Comparison of ENCODE assay signal across 20 mouse cellular contexts in the genomic region with DNA sequence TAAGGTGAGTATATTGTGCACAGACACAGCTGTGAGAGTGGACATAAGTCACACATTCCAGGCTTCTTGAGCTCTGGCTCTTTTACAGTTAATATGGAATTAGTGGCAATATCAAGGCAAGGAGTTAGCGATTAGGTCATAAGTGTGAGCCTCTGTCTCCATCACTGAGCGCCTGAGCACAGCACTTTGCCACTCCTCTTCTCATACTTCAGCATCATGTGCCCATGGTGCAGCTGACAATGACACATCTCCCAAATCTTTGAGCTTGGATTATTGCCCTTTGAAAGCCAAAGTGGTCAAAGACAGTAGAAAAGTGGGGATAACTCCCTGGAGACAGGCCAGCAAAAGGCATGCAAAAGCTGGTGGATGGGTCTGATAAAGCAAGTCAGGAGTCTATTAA.
DNase-seq lines count a peak whose midpoint lies in the region; ATAC-seq and TF ChIP-seq lines count a peak whose summit lies in the region.
"Had no signal": no experiment of that assay in that cellular context is flagged by ENCODE, and none has a peak within 500 bp of the region (broad histone marks: within the 10 kb centered on the region; RNA-seq: fewer than 3 reads in every experiment).

No protein-coding gene starts in this region.

- intact Hi-C loops in heart, postnatal 25 days (cut with DNase I) = no loop called here

- H3ac ChIP-seq in myocyte (ENCODE audit: control insufficient read depth, insufficient read length) = no peak overlapping the region

- no peaks in the 10 kb centered on the region for H3K79me2 ChIP-seq in myocyte (ENCODE audit: control insufficient read depth, insufficient read depth)

- H3K27ac ChIP-seq in hindbrain, embryonic 14.5 days = peak overlapping the region; percentile 9; the same call in 1 of the 2 replicates
- no peak overlapping the region for H3K27ac ChIP-seq in hindbrain, embryonic 13.5 days
- H3K27ac ChIP-seq: forebrain, embryonic 10.5 days; hindbrain, postnatal 0 days; limb, embryonic 10.5 days; neural tube, embryonic 12.5 days had no signal

- no peaks in the 10 kb centered on the region for H3K9me3 ChIP-seq in hindbrain, embryonic 14.5 days (ENCODE audit: control insufficient read depth, low read length)
- no peaks in the 10 kb centered on the region for H3K9me3 ChIP-seq in hindbrain, embryonic 13.5 days
- H3K9me3 ChIP-seq: forebrain, embryonic 10.5 days; limb, embryonic 10.5 days; neural tube, embryonic 12.5 days had no signal

- DNase-seq in hindbrain, embryonic 14.5 days (ENCODE audit: low spot score) = no peak
- DNase-seq in 3T3-L1 (ENCODE audit: low read depth, low spot score) (peak; percentile 76), adipocyte (ENCODE audit: low spot score) (peak; percentile 53)
- no peak for DNase-seq in heart, postnatal 25 days (ENCODE audit: low spot score)
- DNase-seq: B cell, adult 2 months; heart, postnatal 14 days; kidney, adult 9 months; spleen, adult 18-20 months; thymus, postnatal 25 days had no signal

- no peak overlapping the region for H3K9ac ChIP-seq in hindbrain, embryonic 14.5 days
- H3K9ac ChIP-seq in hindbrain, embryonic 13.5 days = no peak overlapping the region
- H3K9ac ChIP-seq: neural tube, embryonic 12.5 days had no signal

- H3K4me1 ChIP-seq in hindbrain, embryonic 14.5 days (replicated peaks; ENCODE audit: control insufficient read depth, insufficient read depth, low read length) = no peaks in the 10 kb centered on the region
- no peaks in the 10 kb centered on the region for H3K4me1 ChIP-seq in hindbrain, embryonic 13.5 days (replicated peaks)
- H3K4me1 ChIP-seq: forebrain, embryonic 10.5 days; limb, embryonic 10.5 days; megakaryocyte, embryonic 14.5 days; neural tube, embryonic 12.5 days had no signal

- no peaks in the 10 kb centered on the region for H3K36me3 ChIP-seq in hindbrain, embryonic 14.5 days (replicated peaks; ENCODE audit: control insufficient read depth, insufficient read depth)
- H3K36me3 ChIP-seq in hindbrain, embryonic 13.5 days = no peaks in the 10 kb centered on the region
- no peaks in the 10 kb centered on the region for H3K36me3 ChIP-seq in myocyte (ENCODE audit: control insufficient read depth, insufficient read depth)
- H3K36me3 ChIP-seq: forebrain, embryonic 10.5 days; limb, embryonic 10.5 days; neural tube, embryonic 12.5 days had no signal

- no peak overlapping the region for H3K4me3 ChIP-seq in hindbrain, embryonic 14.5 days (replicated peaks; ENCODE audit: low read length)
- no peak overlapping the region for H3K4me3 ChIP-seq in hindbrain, embryonic 13.5 days
- no peak overlapping the region for H3K4me3 ChIP-seq in myocyte
- H3K4me3 ChIP-seq: forebrain, embryonic 10.5 days; limb, embryonic 10.5 days; megakaryocyte, embryonic 14.5 days; neural tube, embryonic 12.5 days had no signal

- TF ChIP-seq POLR2A in myocyte (IDR thresholded peaks at IDR 0.05; ENCODE audit: insufficient read length, low read depth) = no peak

- no peaks in the 10 kb centered on the region for H3K27me3 ChIP-seq in hindbrain, embryonic 14.5 days (ENCODE audit: control insufficient read depth, insufficient read depth, low read length)
- no peaks in the 10 kb centered on the region for H3K27me3 ChIP-seq in hindbrain, embryonic 13.5 days
- H3K27me3 ChIP-seq in myocyte (ENCODE audit: control insufficient read depth, insufficient read depth, insufficient read length) = no peaks in the 10 kb centered on the region
- H3K27me3 ChIP-seq: megakaryocyte, embryonic 14.5 days; neural tube, embryonic 12.5 days had no signal

- no peak for ATAC-seq in hindbrain, embryonic 14.5 days (ENCODE audit: low FRiP score)
- no peak for ATAC-seq in hindbrain, embryonic 13.5 days (ENCODE audit: low FRiP score)
- ATAC-seq in cerebellum, adult (ENCODE audit: insufficient number of reproducible peaks, low FRiP score, low TSS enrichment) = no peak
- ATAC-seq: hindbrain, postnatal 0 days; lung, postnatal 0 days had no signal

- H3K4me2 ChIP-seq in hindbrain, embryonic 14.5 days (replicated peaks) = no peak overlapping the region
- H3K4me2 ChIP-seq in hindbrain, embryonic 13.5 days = no peak overlapping the region
- peak overlapping the region; percentile 50 for H3K4me2 ChIP-seq in myocyte (ENCODE audit: low read depth)
- H3K4me2 ChIP-seq: heart, embryonic 11.5 days; liver, embryonic 11.5 days; neural tube, embryonic 12.5 days had no signal

- 88% methylated on average over 2 of the region's 2 CpGs for WGBS in hindbrain, embryonic 14.5 days
- 88% methylated on average over 2 of the region's 2 CpGs for WGBS in hindbrain, embryonic 13.5 days

TF ChIP-seq in myocyte, 11 proteins besides CTCF, POLR2A, EP300 and RAD21:
- TF ChIP-seq SRF (IDR thresholded peaks at IDR 0.05; ENCODE audit: control insufficient read depth, insufficient read length, low read depth) = no peak
- TF ChIP-seq E2F4 (IDR thresholded peaks at IDR 0.05; ENCODE audit: insufficient read depth) = no peak
- TF ChIP-seq TCF3 (IDR thresholded peaks at IDR 0.05; ENCODE audit: insufficient read length, low read depth) = no peak
- TF ChIP-seq MAX (IDR thresholded peaks at IDR 0.05; ENCODE audit: low read depth) = no peak
- TF ChIP-seq MYOD1 (IDR thresholded peaks at IDR 0.05; ENCODE audit: control insufficient read depth in 1 of 3, insufficient read length in 2 of 3, low read depth in 2 of 3) = peak in 1 of 3 experiments; percentile 27
- TF ChIP-seq MYOG (IDR thresholded peaks at IDR 0.05; ENCODE audit: control insufficient read depth in 1 of 3, insufficient read depth in 1 of 3, insufficient read length in 2 of 3, low read depth in 2 of 3) = peak in 2 of 3 experiments; percentile 9 to 17
- TF ChIP-seq POLR2AphosphoS2 (IDR thresholded peaks at IDR 0.05; ENCODE audit: insufficient read length, low read depth) = no peak
- no peak for TF ChIP-seq REST (IDR thresholded peaks at IDR 0.05; ENCODE audit: insufficient read depth, insufficient read length)
- peak; percentile 67 for TF ChIP-seq USF1 (IDR thresholded peaks at IDR 0.05; ENCODE audit: low read depth)
- TF ChIP-seq TCF12 (IDR thresholded peaks at IDR 0.05; ENCODE audit: insufficient read depth, poor library complexity, severe bottlenecking) = no peak
- no peak for TF ChIP-seq CEBPB (IDR thresholded peaks at IDR 0.05; ENCODE audit: insufficient read depth, poor library complexity, severe bottlenecking)

Comparison
In these comparisons a context has a peak if more than half of its experiments do, and no peak if none do; other contexts are left out.
1. DNase-seq: peak in 3T3-L1 (single experiment) and adipocyte (single experiment); none in hindbrain, embryonic 14.5 days (single experiment) and heart, postnatal 25 days (single experiment).